Mouse (Mus musculus) MEL (cell line): ENCODE measurements around the gene Eif3b.

Experiments
- CTCF ChIP-seq, 3 experiments: IDR thresholded peaks in 2 of 3; conservative IDR thresholded peaks in 1 of 3; 2 replicates each; pipeline ENCODE4 v1.5.1; 2011 to 2012; ENCODE audit warnings: low read length in 3 of 3, low read depth in 2 of 3, mild to moderate bottlenecking in 2 of 3, improper control_type of control experiment in 1 of 3, inconsistent platforms in 1 of 3, mixed read lengths in 1 of 3, moderate library complexity in 1 of 3; ENCODE audit not compliant: control insufficient read depth in 1 of 3, insufficient read depth in 1 of 3, poor library complexity in 1 of 3, severe bottlenecking in 1 of 3
- EP300 ChIP-seq, 2 experiments: IDR thresholded peaks; 2 replicates each; pipeline ENCODE4 v1.6.1; 2011; ENCODE audit warnings: improper control_type of control experiment in 2 of 2, low read length in 2 of 2, low read depth in 1 of 2, mild to moderate bottlenecking in 1 of 2
- ETS1 ChIP-seq: IDR thresholded peaks from 2 replicates; pipeline ENCODE4 v1.6.1; 2012; ENCODE audit warnings: low read depth, mild to moderate bottlenecking, inconsistent platforms, low read length, improper control_type of control experiment, moderate library complexity
- MAFK ChIP-seq: IDR thresholded peaks from 2 replicates; pipeline ENCODE4 v1.6.1; 2011; ENCODE audit warnings: low read depth, mild to moderate bottlenecking, low read length, improper control_type of control experiment, borderline replicate concordance
- MAX ChIP-seq: IDR thresholded peaks from 2 replicates; pipeline ENCODE4 v1.6.1; 2011; ENCODE audit warnings: low read length, improper control_type of control experiment
- MAZ ChIP-seq: IDR thresholded peaks from 2 replicates; pipeline ENCODE4 v1.6.1; 2012; ENCODE audit warnings: low read depth, mild to moderate bottlenecking, inconsistent platforms, low read length, improper control_type of control experiment
- MXI1 ChIP-seq: IDR thresholded peaks from 2 replicates; pipeline ENCODE4 v1.6.1; 2011; ENCODE audit warnings: mild to moderate bottlenecking, low read depth, low read length, improper control_type of control experiment
- POLR2A ChIP-seq, 2 experiments: IDR thresholded peaks; 2 replicates each; pipeline ENCODE4 v1.6.1; 2011 to 2012; ENCODE audit warnings: low read length in 2 of 2, mild to moderate bottlenecking in 2 of 2, control low read depth in 1 of 2, improper control_type of control experiment in 1 of 2, low read depth in 1 of 2, moderate library complexity in 1 of 2; ENCODE audit not compliant: control insufficient read depth in 1 of 2, insufficient read depth in 1 of 2, poor library complexity in 1 of 2
- UBTF ChIP-seq: IDR thresholded peaks from 2 replicates; pipeline ENCODE4 v1.6.1; 2012; ENCODE audit warnings: low read depth, mild to moderate bottlenecking, inconsistent platforms, low read length, improper control_type of control experiment, moderate library complexity, borderline replicate concordance; ENCODE audit not compliant: insufficient read depth
- ZMIZ1 ChIP-seq: IDR thresholded peaks from 2 replicates; pipeline ENCODE4 v1.6.1; 2012; ENCODE audit warnings: low read depth, mild to moderate bottlenecking, inconsistent platforms, low read length, improper control_type of control experiment, moderate library complexity
- ZNF384 ChIP-seq: IDR thresholded peaks from 2 replicates; pipeline ENCODE4 v1.6.1; 2012; ENCODE audit warnings: low read depth, mild to moderate bottlenecking, inconsistent platforms, low read length, improper control_type of control experiment

DNA sequence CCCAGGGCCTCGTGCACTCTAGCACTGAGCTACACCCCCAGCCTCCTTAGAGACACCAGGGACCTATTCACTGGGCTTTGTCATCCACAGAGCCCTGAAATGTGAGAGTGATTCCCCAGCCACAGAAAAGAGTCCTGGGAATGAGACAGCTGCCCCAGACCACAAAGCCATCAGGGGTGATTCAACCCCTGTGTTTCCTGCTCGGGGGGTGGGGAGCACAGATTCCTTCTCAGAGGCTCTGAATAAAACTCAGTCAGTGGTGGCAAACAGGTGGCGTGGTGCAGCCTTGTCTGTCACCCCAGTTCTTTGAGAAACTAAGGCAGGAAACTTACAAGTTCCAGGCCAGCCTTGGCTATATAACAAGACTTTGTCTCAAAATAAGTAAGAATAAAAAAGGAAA is 42.3 kb downstream of the Eif3b start:
- TF ChIP-seq POLR2A (IDR thresholded peaks at IDR 0.05; ENCODE audit: control insufficient read depth in 1 of 2, insufficient read depth in 1 of 2, low read depth in 1 of 2, low read length in 2 of 2, poor library complexity in 1 of 2) = no peak
- no peak for TF ChIP-seq ZNF384
- TF ChIP-seq CTCF (IDR thresholded peaks at IDR 0.05 in 2 of 3, conservative IDR thresholded peaks at IDR 0.05 in 1 of 3; ENCODE audit: control insufficient read depth in 1 of 3, insufficient read depth in 1 of 3, low read depth in 2 of 3, low read length in 3 of 3, poor library complexity in 1 of 3, severe bottlenecking in 1 of 3) = no peak
- no peak for TF ChIP-seq MXI1
- no peak for TF ChIP-seq ZMIZ1
- no peak for TF ChIP-seq ETS1
- no peak for TF ChIP-seq EP300 (IDR thresholded peaks at IDR 0.05; ENCODE audit: low read depth in 1 of 2, low read length in 2 of 2)
- TF ChIP-seq UBTF = no peak
- TF ChIP-seq MAX = no peak
- no peak for TF ChIP-seq MAZ
- TF ChIP-seq MAFK = no peak
